Mouse (Mus musculus): ENCODE measurements around the gene Ott. TPM values are rescaled to one million over a fixed set of nuclear protein-coding genes. Genes with fewer than 3 reads are reported as not detected.

Ott gene
- polyA plus RNA-seq (2014; fragmentation: Illumina TruSeq; extraction: RNeasy Lipid Tissue Mini Kit (QIAGEN cat#74804); ENCODE audit: low read depth, low replicate concordance): not detected

GRCm38 (mm10) chrX:149073982-149074381 is at the start of gene Ott:
Ott (plus strand) TSS chrX:149074282.

Other genes with a start within 250 kb of the Ott start
- gene Luzp4, start 216.6 kb upstream of the Ott start, polyA plus RNA-seq (2014; fragmentation: Illumina TruSeq; extraction: RNeasy Lipid Tissue Mini Kit (QIAGEN cat#74804); ENCODE audit: low read depth, low replicate concordance): not detected
- gene Gm15093, start 198.1 kb downstream of the Ott start, polyA plus RNA-seq (2014; fragmentation: Illumina TruSeq; extraction: RNeasy Lipid Tissue Mini Kit (QIAGEN cat#74804); ENCODE audit: low read depth, low replicate concordance): 0.16 TPM